Mouse (Mus musculus): Measurements from ENCODE around the gene H2afy2.
A peak's percentile ranks its signal among the peaks of the same experiment; 100 is the strongest.

DNA sequence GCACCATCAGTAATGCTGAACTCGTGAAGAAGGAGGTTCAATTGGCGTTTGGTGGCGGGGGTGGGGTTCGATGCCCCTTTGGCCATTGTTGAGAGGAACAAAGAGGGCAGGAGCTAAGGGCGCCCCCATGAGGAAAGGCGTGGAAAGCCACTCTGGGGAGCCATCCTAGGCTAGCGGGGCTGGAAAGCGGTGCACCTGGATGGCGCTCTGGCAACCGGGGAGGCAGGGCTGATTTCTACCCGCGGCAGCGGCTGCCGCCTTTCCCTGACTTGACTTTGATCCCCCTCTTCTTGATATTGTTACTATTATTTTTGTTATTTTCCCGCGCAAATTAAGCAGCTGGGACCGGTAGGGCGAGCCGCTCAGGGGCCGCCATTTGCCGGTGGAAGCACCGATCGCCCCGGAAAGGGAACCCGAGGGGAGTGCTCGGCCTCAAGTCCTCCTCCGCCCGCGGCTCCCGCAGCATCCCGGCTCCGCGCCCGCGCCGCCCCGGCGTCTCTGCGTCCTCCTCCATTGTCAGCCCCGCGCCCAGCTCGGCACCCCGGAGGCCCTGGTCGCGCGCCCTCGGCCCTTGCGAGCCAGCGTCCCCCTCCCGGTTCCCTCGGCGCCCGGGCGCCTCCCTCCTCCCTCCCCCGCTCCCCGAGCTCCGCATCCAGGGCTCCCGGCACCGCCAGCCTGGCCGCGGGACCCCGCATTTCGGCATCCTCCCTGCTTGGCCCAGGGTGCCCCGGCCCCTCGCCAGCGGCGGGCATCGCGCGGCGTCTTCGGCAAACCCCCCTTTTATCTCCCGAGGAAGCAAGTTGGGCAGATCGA, 942 bp downstream of the H2afy2 start:
- TF ChIP-seq CTCF (IDR thresholded peaks at IDR 0.05; ENCODE audit: low read depth, low read length) (peak; percentile 41), POLR2A (IDR thresholded peaks at IDR 0.05; ENCODE audit: extremely low read depth, insufficient read depth, low read length) (no peak)

All from liver, adult 2 months (tissue).